Mouse (Mus musculus): ENCODE data around the gene Zfp334. TPM values are rescaled to one million over a fixed set of nuclear protein-coding genes. Genes with fewer than 3 reads are reported as not detected.
A peak's percentile ranks its signal among the peaks of the same experiment; 100 is the strongest.

Zfp334 gene
- polyA plus RNA-seq, 1 experiment from 2014 or later: 8.7 TPM

GRCm38 (mm10) chr2:165413884-165414283, 25.8 kb upstream of the Zfp334 start:
- Histone ChIP-seq H3K27ac (replicated peaks; ENCODE audit: low read depth, low read length) (no peak overlapping the region), H3K4me1 (ENCODE audit: control insufficient read depth, insufficient read depth, low read length) (peaks cover 24% of the 10 kb centered on the region), H3K27me3 (replicated peaks; ENCODE audit: control insufficient read depth, insufficient read depth, low read length) (no peaks in the 10 kb centered on the region), H3K4me3 (ENCODE audit: low read depth, low read length) (no peak overlapping the region), H3K36me3 (ENCODE audit: control insufficient read depth, insufficient read depth, low read length) (no peaks in the 10 kb centered on the region), H3K4me2 (ENCODE audit: low read depth, low read length) (no peak overlapping the region), H3K9ac (ENCODE audit: low read depth, low read length) (no peak overlapping the region), H3K9me3 (ENCODE audit: control insufficient read depth, low read length) (no peaks in the 10 kb centered on the region)
- WGBS: 30% methylated on average over 3 of the region's 3 CpGs
- no peak for ATAC-seq (ENCODE audit: low read depth)
- no peak for DNase-seq (ENCODE audit: low spot score)

- Histone ChIP-seq H3K4me3 (ENCODE audit: low read depth, low read length) (no peak overlapping the region), H3K4me2 (ENCODE audit: low read depth, low read length) (no peak overlapping the region), H3K36me3 (ENCODE audit: control insufficient read depth, insufficient read depth, low read length) (no peaks in the 10 kb centered on the region), H3K9me3 (ENCODE audit: control insufficient read depth, low read length) (no peaks in the 10 kb centered on the region), H3K27me3 (replicated peaks; ENCODE audit: control insufficient read depth, insufficient read depth, low read length) (no peaks in the 10 kb centered on the region), H3K9ac (ENCODE audit: low read depth, low read length) (no peak overlapping the region), H3K27ac (replicated peaks; ENCODE audit: low read depth, low read length) (no peak overlapping the region), H3K4me1 (ENCODE audit: control insufficient read depth, insufficient read depth, low read length) (no peaks in the 10 kb centered on the region)
- peak; percentile 34 for DNase-seq (ENCODE audit: low spot score)
- peak; percentile 47; the same call in 1 of the 2 replicates for ATAC-seq (ENCODE audit: low read depth)
- 33% methylated on average over 10 of the region's 10 CpGs for WGBS
Measured at GRCm38 (mm10) chr2:165407700-165408301, 19.7 kb upstream of the Zfp334 start.

- 53% methylated on average over 6 of the region's 6 CpGs for WGBS
- Histone ChIP-seq H3K27ac (replicated peaks; ENCODE audit: low read depth, low read length) (no peak overlapping the region), H3K4me1 (ENCODE audit: control insufficient read depth, insufficient read depth, low read length) (no peaks in the 10 kb centered on the region), H3K9ac (ENCODE audit: low read depth, low read length) (no peak overlapping the region), H3K9me3 (ENCODE audit: control insufficient read depth, low read length) (no peaks in the 10 kb centered on the region), H3K4me3 (ENCODE audit: low read depth, low read length) (no peak overlapping the region), H3K27me3 (replicated peaks; ENCODE audit: control insufficient read depth, insufficient read depth, low read length) (no peaks in the 10 kb centered on the region), H3K4me2 (ENCODE audit: low read depth, low read length) (no peak overlapping the region), H3K36me3 (ENCODE audit: control insufficient read depth, insufficient read depth, low read length) (no peaks in the 10 kb centered on the region)
- ATAC-seq (ENCODE audit: low read depth) (no peak), DNase-seq (ENCODE audit: low spot score) (no peak)
Measured at GRCm38 (mm10) chr2:165405351-165405750, 17.3 kb upstream of the Zfp334 start.

- no peaks in the 10 kb centered on the region for H3K9me3 ChIP-seq (ENCODE audit: control insufficient read depth, low read length)
- WGBS: 52% methylated on average over 9 of the region's 9 CpGs
- no peak for ATAC-seq (ENCODE audit: low read depth)
Measured at GRCm38 (mm10) chr2:165404951-165405350, 16.9 kb upstream of the Zfp334 start.

GRCm38 (mm10) chr2:165398164-165398785, 10.2 kb upstream of the Zfp334 start:
- H3K9ac ChIP-seq (ENCODE audit: low read depth, low read length): no peak overlapping the region
- ATAC-seq (ENCODE audit: low read depth) (no peak; the same call in 1 of the 2 replicates), DNase-seq (ENCODE audit: low spot score) (no peak)
- peaks cover 20% of the 10 kb centered on the region for H3K4me1 ChIP-seq (ENCODE audit: control insufficient read depth, insufficient read depth, low read length)
- H3K36me3 ChIP-seq (ENCODE audit: control insufficient read depth, insufficient read depth, low read length): no peaks in the 10 kb centered on the region
- no peaks in the 10 kb centered on the region for H3K9me3 ChIP-seq (ENCODE audit: control insufficient read depth, low read length)
- WGBS: 69% methylated on average over 12 of the region's 15 CpGs
- peak overlapping the region; percentile 61 for H3K27ac ChIP-seq (replicated peaks; ENCODE audit: low read depth, low read length)
- H3K4me2 ChIP-seq (ENCODE audit: low read depth, low read length): no peak overlapping the region
- no peaks in the 10 kb centered on the region for H3K27me3 ChIP-seq (replicated peaks; ENCODE audit: control insufficient read depth, insufficient read depth, low read length)
- H3K4me3 ChIP-seq (ENCODE audit: low read depth, low read length): no peak overlapping the region

More at GRCm38 (mm10) chr2:165404951-165405350, 16.9 kb upstream of the Zfp334 start:
- H3K27me3 ChIP-seq (replicated peaks; ENCODE audit: control insufficient read depth, insufficient read depth, low read length): no peaks in the 10 kb centered on the region
- no peak overlapping the region for H3K27ac ChIP-seq (replicated peaks; ENCODE audit: low read depth, low read length)
- DNase-seq (ENCODE audit: low spot score): no peak
- H3K4me1 ChIP-seq (ENCODE audit: control insufficient read depth, insufficient read depth, low read length): no peaks in the 10 kb centered on the region
- no peak overlapping the region for H3K9ac ChIP-seq (ENCODE audit: low read depth, low read length)
- no peak overlapping the region for H3K4me3 ChIP-seq (ENCODE audit: low read depth, low read length)
- H3K36me3 ChIP-seq (ENCODE audit: control insufficient read depth, insufficient read depth, low read length): no peaks in the 10 kb centered on the region
- no peak overlapping the region for H3K4me2 ChIP-seq (ENCODE audit: low read depth, low read length)

- Histone ChIP-seq H3K4me3 (ENCODE audit: low read depth, low read length) (no peak overlapping the region), H3K9ac (ENCODE audit: low read depth, low read length) (no peak overlapping the region), H3K9me3 (ENCODE audit: control insufficient read depth, low read length) (no peaks in the 10 kb centered on the region), H3K4me2 (ENCODE audit: low read depth, low read length) (peak overlapping the region; percentile 37; the same call in 1 of the 2 replicates), H3K36me3 (ENCODE audit: control insufficient read depth, insufficient read depth, low read length) (no peaks in the 10 kb centered on the region), H3K27ac (replicated peaks; ENCODE audit: low read depth, low read length) (peak overlapping the region; percentile 61), H3K4me1 (ENCODE audit: control insufficient read depth, insufficient read depth, low read length) (peaks cover 20% of the 10 kb centered on the region), H3K27me3 (replicated peaks; ENCODE audit: control insufficient read depth, insufficient read depth, low read length) (no peaks in the 10 kb centered on the region)
- ATAC-seq (ENCODE audit: low read depth) (peak; percentile 14), DNase-seq (ENCODE audit: low spot score) (peak; percentile 39)
- 52% methylated on average over 22 of the region's 23 CpGs for WGBS
Measured at GRCm38 (mm10) chr2:165397502-165398163, 9.6 kb upstream of the Zfp334 start.

GRCm38 (mm10) chr2:165396831-165397501, 8.9 kb upstream of the Zfp334 start:
- DNase-seq (ENCODE audit: low spot score) (peak; percentile 73), ATAC-seq (ENCODE audit: low read depth) (peak; percentile 68)
- peaks cover 20% of the 10 kb centered on the region for H3K4me1 ChIP-seq (ENCODE audit: control insufficient read depth, insufficient read depth, low read length)
- H3K27ac ChIP-seq (replicated peaks; ENCODE audit: low read depth, low read length): peak overlapping the region; percentile 61
- H3K36me3 ChIP-seq (ENCODE audit: control insufficient read depth, insufficient read depth, low read length): no peaks in the 10 kb centered on the region
- no peak overlapping the region for H3K4me3 ChIP-seq (ENCODE audit: low read depth, low read length)
- 24% methylated on average over 20 of the region's 20 CpGs for WGBS
- H3K9me3 ChIP-seq (ENCODE audit: control insufficient read depth, low read length): no peaks in the 10 kb centered on the region
- peak overlapping the region; percentile 34; the same call in 1 of the 2 replicates for H3K9ac ChIP-seq (ENCODE audit: low read depth, low read length)
- no peaks in the 10 kb centered on the region for H3K27me3 ChIP-seq (replicated peaks; ENCODE audit: control insufficient read depth, insufficient read depth, low read length)
- peak overlapping the region; percentile 37 for H3K4me2 ChIP-seq (ENCODE audit: low read depth, low read length)

GRCm38 (mm10) chr2:165392156-165392555, 4.1 kb upstream of the Zfp334 start:
- Histone ChIP-seq H3K4me2 (ENCODE audit: low read depth, low read length) (no peak overlapping the region), H3K4me1 (ENCODE audit: control insufficient read depth, insufficient read depth, low read length) (peaks cover 13% of the 10 kb centered on the region), H3K36me3 (ENCODE audit: control insufficient read depth, insufficient read depth, low read length) (no peaks in the 10 kb centered on the region), H3K27me3 (replicated peaks; ENCODE audit: control insufficient read depth, insufficient read depth, low read length) (no peaks in the 10 kb centered on the region), H3K4me3 (ENCODE audit: low read depth, low read length) (no peak overlapping the region), H3K27ac (replicated peaks; ENCODE audit: low read depth, low read length) (no peak overlapping the region; the same call in 1 of the 2 replicates), H3K9me3 (ENCODE audit: control insufficient read depth, low read length) (no peaks in the 10 kb centered on the region), H3K9ac (ENCODE audit: low read depth, low read length) (no peak overlapping the region)
- DNase-seq (ENCODE audit: low spot score): no peak
- WGBS: 83% methylated on average over 4 of the region's 4 CpGs
- no peak for ATAC-seq (ENCODE audit: low read depth)
